Mouse (Mus musculus) liver, embryonic 14.5 days (tissue): ENCODE results near the gene Repin1. TPM values are rescaled to one million over a fixed set of nuclear protein-coding genes. Genes with fewer than 3 reads are reported as not detected.

Experiments used
- ATAC-seq: fragments of 200-750 bp; cut with Nextera tagmentation; 2 replicates; pipeline ENCODE4 v1.8.0; 2017; ENCODE audit warnings: moderate number of reproducible peaks, mild to moderate bottlenecking, moderate library complexity; ENCODE audit not compliant: insufficient read depth
- DNase-seq, 3 experiments: peaks; one replicate each; pipeline ENCODE4 v3.0.0-alpha.2; 2012 to 2013; ENCODE audit warnings: low read depth in 3 of 3, low spot score in 3 of 3
- H3K27ac ChIP-seq: fragments of 300-500 bp; sonication (generic); 2 replicates; pipeline ENCODE4 v1.5.1; 2014; ENCODE audit warnings: moderate library complexity, mild to moderate bottlenecking, control low read depth, inconsistent platforms
- H3K27me3 ChIP-seq: fragments of 300-500 bp; sonication (generic); 2 replicates; pipeline ENCODE4 v1.6.1; 2014; ENCODE audit warnings: mild to moderate bottlenecking, low read length, moderate library complexity; ENCODE audit not compliant: control insufficient read depth, insufficient read depth
- H3K36me3 ChIP-seq: fragments of 300-500 bp; sonication (generic); replicated peaks from 2 replicates; pipeline ENCODE4 v1.6.1; 2014; ENCODE audit warnings: low read depth; ENCODE audit not compliant: control insufficient read depth, insufficient read depth
- H3K4me1 ChIP-seq, 2 experiments: fragments of 200-500 bp in 1 of 2; fragments of 300-500 bp in 1 of 2; sonication (generic) in 1 of 2; replicated peaks; 2 replicates each; pipeline ENCODE4 v1.6.1; 2012 to 2014; ENCODE audit warnings: antibody characterized with exemption in 1 of 2, inconsistent platforms in 1 of 2, low read length in 1 of 2; ENCODE audit not compliant: control insufficient read depth in 2 of 2, insufficient read depth in 2 of 2
- H3K4me2 ChIP-seq: fragments of 300-500 bp; sonication (generic); 2 replicates; pipeline ENCODE4 v1.6.1; 2014; ENCODE audit warnings: low read depth, mild to moderate bottlenecking, control low read depth, moderate library complexity
- H3K4me3 ChIP-seq, 2 experiments: fragments of 200-500 bp in 1 of 2; fragments of 300-500 bp in 1 of 2; sonication (generic) in 1 of 2; 2 replicates each; pipeline ENCODE4 v1.5.1; 2012 to 2014; ENCODE audit warnings: low read depth in 2 of 2, low read length in 2 of 2, mild to moderate bottlenecking in 2 of 2, control low read depth in 1 of 2, inconsistent platforms in 1 of 2, moderate library complexity in 1 of 2; ENCODE audit not compliant: insufficient read depth in 1 of 2
- H3K9ac ChIP-seq: fragments of 300-500 bp; sonication (generic); replicated peaks from 2 replicates; pipeline ENCODE4 v1.6.1; 2014; ENCODE audit warnings: mild to moderate bottlenecking, control low read depth, moderate library complexity
- H3K9me3 ChIP-seq: fragments of 300-500 bp; sonication (generic); 2 replicates; pipeline ENCODE4 v1.6.1; 2016; ENCODE audit warnings: low read length, mixed read lengths; ENCODE audit not compliant: control insufficient read depth
- CTCF ChIP-seq: IDR thresholded peaks from 2 replicates; pipeline ENCODE4 v1.5.1; 2016; ENCODE audit warnings: antibody characterized with exemption, low read depth, control low read depth
- EP300 ChIP-seq: IDR thresholded peaks from 2 replicates; pipeline ENCODE4 v1.6.1; 2016; ENCODE audit warnings: antibody characterized with exemption, low read depth
- WGBS: fragments of 180-500 bp; shearing (Covaris S2); extraction: QIAGEN DNeasy Blood & Tissue Kit; methylation state at CpG from one replicate; pipeline ENCODE4 v1.1.7; 2014; ENCODE audit not compliant: insufficient replicate concordance; 5-methylcytosine and 5-hydroxymethylcytosine counted together
- polyA plus RNA-seq, 2 experiments: library from polyadenylated mRNA; depleted of rRNA in 1 of 2; stranded (reverse) in 1 of 2; unstranded in 1 of 2; fragments of >200 nt; fragmentation: Nextera tagmentation in 1 of 2; extraction: Ambion mirVana in 1 of 2; gene quantifications; 2 replicates each; pipeline versions ENCODE4 v1.2.1 to v1.2.3; 2012 to 2014

The Repin1 gene
- polyA plus RNA-seq, 2 experiments, result 6.3 to 7.1 TPM

- TF ChIP-seq CTCF, result no peak
- no peak for TF ChIP-seq EP300
- ATAC-seq (no peak), DNase-seq (no peak)
- H3K4me2 ChIP-seq, result no peak overlapping the region
- no peaks in the 10 kb centered on the region; a peak in 1 of 4 replicates for H3K4me1 ChIP-seq
- H3K27me3 ChIP-seq, result no peaks in the 10 kb centered on the region
- 40% methylated on average over 3 of the region's 3 CpGs for WGBS
- no peak overlapping the region for H3K9ac ChIP-seq
- no peak overlapping the region for H3K4me3 ChIP-seq
- H3K9me3 ChIP-seq, result no peaks in the 10 kb centered on the region
- no peak overlapping the region for H3K27ac ChIP-seq
- H3K36me3 ChIP-seq, result no peaks in the 10 kb centered on the region
Measured at GRCm38 (mm10) chr6:48581257-48581656, 12.4 kb upstream of the Repin1 start.

- ATAC-seq (no peak), DNase-seq (peak in 1 of 3 experiments; percentile 36)
- H3K4me1 ChIP-seq, result no peaks in the 10 kb centered on the region; a peak in 1 of 4 replicates
- no peaks in the 10 kb centered on the region for H3K9me3 ChIP-seq
- no peak overlapping the region for H3K9ac ChIP-seq
- no peak overlapping the region for H3K4me2 ChIP-seq
- 52% methylated on average over 3 of the region's 3 CpGs for WGBS
- no peaks in the 10 kb centered on the region for H3K36me3 ChIP-seq
- H3K27ac ChIP-seq, result no peak overlapping the region
- no peak overlapping the region for H3K4me3 ChIP-seq
- no peaks in the 10 kb centered on the region for H3K27me3 ChIP-seq
- peak; percentile 62 for TF ChIP-seq CTCF
- TF ChIP-seq EP300, result no peak
Measured at GRCm38 (mm10) chr6:48582037-48582436, 11.6 kb upstream of the Repin1 start.

- H3K27ac ChIP-seq, result no peak within 1 kb of the TSS
- no peaks in the 10 kb centered on the region for H3K9me3 ChIP-seq
- TF ChIP-seq CTCF, result no peak
- TF ChIP-seq EP300, result no peak
- 0 out of 4 replicates have a peak, but pooled peaks cover 0 to 2% of the 10 kb centered on the region in 2 experiments for H3K4me1 ChIP-seq
- H3K27me3 ChIP-seq, result no peaks in the 10 kb centered on the region
- DNase-seq, result no peak
- no peak within 1 kb of the TSS for H3K9ac ChIP-seq
- H3K4me2 ChIP-seq, result no peak within 1 kb of the TSS
- no peaks in the 10 kb centered on the region for H3K36me3 ChIP-seq
- no peak within 1 kb of the TSS for H3K4me3 ChIP-seq
- no peak for ATAC-seq
- 10% methylated on average over 6 of the region's 6 CpGs for WGBS
Measured at GRCm38 (mm10) chr6:48589194-48589750, 4.4 kb upstream of the Repin1 start, which contains the start of gene Gm45021. Gm45021 (plus strand) TSS chr6:48589610.

GRCm38 (mm10) chr6:48591221-48591845, 2.4 kb upstream of the Repin1 start:
- H3K27me3 ChIP-seq, result no peaks in the 10 kb centered on the region
- no peaks in the 10 kb centered on the region for H3K9me3 ChIP-seq
- DNase-seq, result no peak
- 0 out of 4 replicates have a peak, but pooled peaks cover 0 to 2% of the 10 kb centered on the region in 2 experiments for H3K4me1 ChIP-seq
- H3K27ac ChIP-seq, result no peak overlapping the region
- no peak overlapping the region for H3K4me2 ChIP-seq
- no peak for ATAC-seq
- H3K36me3 ChIP-seq, result no peaks in the 10 kb centered on the region
- TF ChIP-seq EP300 (no peak), CTCF (no peak)
- H3K4me3 ChIP-seq, result no peak overlapping the region
- WGBS, result 67% methylated on average over 3 of the region's 3 CpGs
- H3K9ac ChIP-seq, result no peak overlapping the region

- Histone ChIP-seq H3K36me3 (no peaks in the 10 kb centered on the region), H3K9ac (no peak overlapping the region), H3K4me2 (no peak overlapping the region), H3K4me3 (no peak overlapping the region), H3K27ac (no peak overlapping the region), H3K9me3 (no peaks in the 10 kb centered on the region; the same call in 1 of the 2 replicates), H3K27me3 (no peaks in the 10 kb centered on the region), H3K4me1 (0 out of 4 replicates have a peak, but pooled peaks cover 0 to 2% of the 10 kb centered on the region in 2 experiments)
- WGBS, result 52% methylated on average over 6 of the region's 6 CpGs
- DNase-seq (no peak), ATAC-seq (no peak)
- TF ChIP-seq CTCF, result no peak
- TF ChIP-seq EP300, result no peak
Measured at GRCm38 (mm10) chr6:48591871-48592270, 1.8 kb upstream of the Repin1 start.
